Mouse (Mus musculus) T-helper 2 cell (primary cell): ENCODE data around the gene Bricd5.

Experiments used
- in situ Hi-C: fragments of 300-600 bp; cut with MboI, MseI; formaldehyde crosslinking; loops from one replicate; pipeline ENCODE4 v1.15.1; 2025; ENCODE audit warnings: high pct_unique_total_duplicates

Gene Bricd5

GRCm38 (mm10) chr17:24481027-24481815 lies 7.5 kb downstream of the Bricd5 start:
- in situ Hi-C loops, result loop anchor here (5.0 kb wide), 1 partner anchor 41 kb away; no protein-coding TSS in a partner anchor

DNA sequence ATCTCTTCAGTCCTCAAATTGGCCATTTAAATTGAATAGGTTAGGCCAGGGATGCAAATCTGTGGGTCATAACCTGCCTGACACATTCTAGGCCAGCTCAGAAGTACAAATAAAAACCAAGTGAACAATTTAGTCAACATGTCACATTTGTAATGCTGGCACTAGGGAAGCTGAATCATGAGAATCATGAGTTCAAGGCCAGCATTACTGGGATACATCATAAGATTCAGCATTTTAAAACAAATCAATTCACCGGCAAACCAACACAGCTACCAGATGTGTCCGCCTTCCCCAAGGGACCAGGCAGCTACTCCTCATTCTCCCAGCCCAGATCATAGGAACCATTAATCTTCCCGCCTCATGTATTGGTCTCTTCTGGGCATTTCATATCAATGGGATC lies 9.8 kb downstream of the Bricd5 start:
- in situ Hi-C loops, result loop anchor here (5.0 kb wide), 1 partner anchor 39 kb away; no protein-coding TSS in a partner anchor

DNA sequence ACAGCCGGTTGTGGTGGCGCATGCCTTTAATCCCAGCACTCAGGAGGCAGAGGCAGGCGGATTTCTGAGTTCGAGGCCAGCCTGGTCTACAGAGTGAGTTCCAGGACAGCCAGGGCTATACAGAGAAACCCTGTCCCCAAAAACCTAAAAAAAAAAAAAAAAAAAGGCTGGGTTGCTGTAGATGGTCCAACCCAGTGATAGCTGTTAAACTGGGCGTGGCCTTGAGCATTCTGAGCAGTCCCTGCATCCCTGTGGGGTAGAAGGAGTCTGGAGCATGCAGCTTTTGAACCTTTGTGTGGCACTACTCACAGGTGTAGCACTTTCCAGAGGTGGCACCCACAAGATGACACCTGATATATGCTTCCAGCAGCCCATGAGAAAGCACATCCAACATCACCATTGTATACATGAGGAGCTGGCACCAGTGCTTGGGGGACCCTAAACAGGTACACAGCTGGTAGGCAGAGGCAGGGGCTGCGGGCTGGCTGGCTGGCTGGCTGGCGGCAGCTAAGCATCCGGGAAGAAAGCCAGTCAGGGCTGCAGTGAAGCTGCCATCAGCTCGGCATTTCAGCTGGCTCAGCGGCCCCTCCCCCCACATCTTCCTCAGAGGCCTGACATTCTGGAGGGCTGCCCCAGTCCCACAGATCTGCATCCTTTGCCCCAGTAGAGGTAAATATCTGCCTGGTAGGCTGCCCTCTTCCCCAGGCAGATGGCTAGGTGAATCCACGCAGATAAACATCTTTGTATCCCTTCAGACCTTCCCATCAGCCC lies 11.6 kb downstream of the Bricd5 start:
- in situ Hi-C loops, result no loop called here

DNA sequence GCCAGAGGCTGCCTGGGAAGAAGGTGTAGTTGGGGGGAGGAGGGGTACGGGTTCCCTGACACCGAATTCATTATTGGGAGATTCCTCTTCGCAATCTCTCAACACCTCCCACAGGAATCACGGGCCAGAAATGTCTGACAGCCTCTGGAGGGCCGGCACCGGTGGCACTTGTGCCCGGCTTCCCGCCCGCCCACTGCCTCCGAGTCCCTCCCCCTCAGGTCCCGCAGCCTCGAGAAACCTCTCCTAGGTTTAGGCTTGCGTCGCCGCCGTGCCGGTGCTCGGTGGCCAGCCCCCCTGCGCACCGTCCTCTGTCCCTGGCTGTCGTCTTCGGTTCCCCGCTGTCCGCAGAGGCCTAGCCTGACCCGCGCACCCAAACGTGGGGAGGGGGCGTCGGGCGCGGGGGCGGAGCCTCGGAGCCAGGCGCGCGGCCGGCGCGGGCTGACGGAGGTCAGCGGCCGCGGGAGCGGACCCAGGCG lies 14.5 kb downstream of the Bricd5 start, which contains the start of gene Caskin1:
Caskin1 (plus strand) TSS at position 416 of the 476 bp plus-strand sequence.
- in situ Hi-C loops, result no loop called here

DNA sequence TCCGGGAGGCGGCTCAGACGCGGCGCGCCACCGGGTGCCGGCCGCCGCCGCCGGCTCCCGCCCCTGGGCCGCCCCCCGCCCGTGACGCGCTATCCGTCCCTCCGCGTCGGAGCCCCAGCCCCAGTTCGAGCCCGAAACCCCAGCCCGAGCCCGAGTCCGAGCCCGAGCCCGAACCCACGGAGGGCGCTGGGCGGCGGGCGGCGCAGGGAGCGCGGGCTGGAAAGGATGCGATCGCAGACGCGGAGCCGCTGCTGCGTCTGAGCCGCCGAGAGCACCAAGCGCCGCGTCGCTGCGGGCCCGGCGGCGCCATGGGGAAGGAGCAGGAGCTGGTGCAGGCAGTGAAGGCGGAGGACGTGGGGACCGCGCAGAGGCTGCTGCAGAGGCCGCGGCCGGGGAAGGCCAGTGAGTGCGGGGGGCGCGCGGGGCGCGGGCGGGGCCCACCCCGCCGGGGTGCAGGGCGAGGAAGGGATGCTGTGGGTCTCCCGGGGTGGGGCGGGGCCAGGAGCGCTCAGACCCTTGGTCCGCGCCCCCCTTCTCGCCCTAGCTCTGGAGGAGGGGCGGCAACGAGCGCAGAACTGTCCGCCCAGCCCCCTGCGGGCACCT lies 15.1 kb downstream of the Bricd5 start:
- in situ Hi-C loops, result no loop called here

GRCm38 (mm10) chr17:24489265-24490030 lies 15.8 kb downstream of the Bricd5 start:
- in situ Hi-C loops, result no loop called here

- in situ Hi-C loops, result no loop called here
Measured at GRCm38 (mm10) chr17:24490399-24490798, 16.7 kb downstream of the Bricd5 start.

DNA sequence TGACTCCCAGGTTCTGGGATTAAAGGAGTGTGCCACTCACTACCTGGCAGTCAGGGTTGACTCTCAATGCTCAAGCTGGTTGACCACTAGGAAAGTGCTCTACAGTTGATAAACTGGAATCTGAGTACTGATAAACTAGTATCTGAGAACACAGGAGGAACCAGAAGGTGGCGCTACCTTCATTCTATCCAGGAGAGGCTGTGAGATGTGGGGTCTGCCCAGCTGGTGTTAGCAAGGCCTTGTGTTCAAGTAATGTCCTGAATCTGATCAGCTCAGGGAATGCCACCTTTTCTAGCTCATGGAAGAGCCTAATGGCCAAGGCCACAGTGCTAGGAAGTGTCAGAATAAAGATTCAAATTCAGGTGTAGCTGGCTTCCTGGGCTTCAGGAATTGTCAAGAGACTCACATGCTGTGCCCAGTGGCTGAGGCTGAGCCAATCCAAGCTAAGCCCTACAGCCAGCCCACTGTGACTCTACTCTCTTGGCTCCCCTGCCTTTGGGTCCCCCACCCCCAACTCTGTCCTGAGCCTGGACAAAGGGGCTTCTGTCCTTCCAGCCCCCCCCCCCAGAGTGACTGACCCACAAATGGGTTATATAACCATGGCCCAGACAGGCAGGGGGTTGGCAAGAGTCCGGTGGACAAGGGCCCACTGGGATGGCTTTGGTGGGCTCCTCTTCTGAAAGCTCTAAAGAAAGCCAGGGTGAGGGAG lies 21.1 kb downstream of the Bricd5 start:
- in situ Hi-C loops, result no loop called here

- in situ Hi-C loops, result no loop called here
Measured at GRCm38 (mm10) chr17:24495443-24495842, 21.8 kb downstream of the Bricd5 start.

GRCm38 (mm10) chr17:24496026-24496425 lies 22.3 kb downstream of the Bricd5 start:
- in situ Hi-C loops, result no loop called here

- in situ Hi-C loops, result no loop called here
Measured at GRCm38 (mm10) chr17:24502208-24502607, 28.5 kb downstream of the Bricd5 start.

GRCm38 (mm10) chr17:24504085-24504484 lies 30.4 kb downstream of the Bricd5 start:
- in situ Hi-C loops, result no loop called here

DNA sequence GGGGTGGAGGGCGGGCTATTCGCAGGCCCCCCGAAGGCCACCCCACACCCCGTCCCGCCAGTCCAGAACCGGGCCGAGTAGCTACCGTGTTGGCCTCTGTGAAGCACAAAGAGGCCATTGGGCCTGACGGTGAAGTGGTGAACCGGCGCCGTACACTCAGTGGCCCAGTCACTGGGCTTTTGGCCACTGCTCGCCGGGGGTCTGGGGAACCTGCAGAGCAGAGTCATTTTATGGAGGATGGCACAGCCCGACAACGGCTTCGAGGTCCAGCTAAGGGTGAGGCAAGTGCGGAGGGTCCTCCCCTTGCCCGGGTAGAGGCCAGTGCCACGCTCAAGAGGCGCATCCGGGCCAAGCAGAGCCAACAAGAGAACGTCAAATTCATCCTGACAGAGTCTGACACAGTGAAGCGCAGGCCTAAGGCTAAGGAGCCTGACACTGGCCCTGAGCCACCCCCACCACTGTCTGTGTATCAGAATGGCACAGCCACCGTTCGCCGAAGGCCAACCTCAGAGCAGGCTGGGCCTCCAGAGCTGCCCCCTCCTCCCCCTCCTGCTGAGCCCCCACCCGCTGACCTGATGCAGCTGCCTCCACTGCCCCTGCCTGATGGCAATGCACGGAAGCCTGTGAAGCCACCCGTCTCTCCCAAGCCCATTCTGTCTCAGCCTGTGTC lies 31.7 kb downstream of the Bricd5 start:
- in situ Hi-C loops, result no loop called here

- in situ Hi-C loops, result no loop called here
Measured at GRCm38 (mm10) chr17:24506332-24507070, 32.8 kb downstream of the Bricd5 start.

- in situ Hi-C loops, result no loop called here
Measured at GRCm38 (mm10) chr17:24507129-24507664, 33.5 kb downstream of the Bricd5 start.

- in situ Hi-C loops, result no loop called here
Measured at GRCm38 (mm10) chr17:24507806-24508460, 34.2 kb downstream of the Bricd5 start.

DNA sequence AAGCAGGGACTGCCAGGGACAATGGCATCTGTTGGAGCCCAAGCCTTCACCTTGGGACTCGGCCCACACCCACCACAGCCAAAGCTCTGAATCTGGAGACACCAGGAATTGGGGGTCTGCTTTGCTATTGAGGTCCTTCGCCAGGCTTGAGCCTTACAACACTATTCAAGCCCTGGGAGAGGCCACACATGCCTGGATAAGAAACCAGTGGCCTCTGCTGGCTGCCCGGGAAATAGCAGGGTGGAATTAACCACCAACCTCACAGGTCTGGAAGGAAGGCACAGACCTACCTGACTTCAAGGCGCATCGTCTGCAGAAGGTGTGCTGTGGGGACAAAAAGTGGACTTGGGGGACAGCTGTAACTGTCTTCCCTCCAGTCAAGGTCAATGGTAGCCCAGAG lies 39.9 kb downstream of the Bricd5 start:
- in situ Hi-C loops, result no loop called here
